Mouse (Mus musculus): Measurements from ENCODE around the gene Cpne1. TPM values are rescaled to one million over a fixed set of nuclear protein-coding genes. Genes with fewer than 3 reads are reported as not detected.
"Not testable (repeated sequence)": the region's sequence is repeated elsewhere in the genome, so short reads cannot be mapped to it uniquely, and the experiment has no call there.

Gene Cpne1
- polyA plus RNA-seq, 1 experiment = 78.8 TPM

- no peak for DNase-seq (ENCODE audit: low read depth)
- TF ChIP-seq CTCF (IDR thresholded peaks at IDR 0.05; ENCODE audit: borderline replicate concordance, extremely low read depth, insufficient read depth, insufficient read length) (no peak), POLR2A (IDR thresholded peaks at IDR 0.05; ENCODE audit: borderline replicate concordance, extremely low read depth, insufficient read depth, insufficient read length, poor library complexity, severe bottlenecking) (no peak)
These were observed 15.2 kb upstream of the Cpne1 start, which contains the start of gene Gm28036 for GRCm38 (mm10) chr2:156126992-156127391. Gm28036 (minus strand) TSS chr2:156127092.

GRCm38 (mm10) chr2:156123731-156124130, 12.0 kb upstream of the Cpne1 start:
- TF ChIP-seq POLR2A (IDR thresholded peaks at IDR 0.05; ENCODE audit: borderline replicate concordance, extremely low read depth, insufficient read depth, insufficient read length, poor library complexity, severe bottlenecking) (no peak), CTCF (IDR thresholded peaks at IDR 0.05; ENCODE audit: borderline replicate concordance, extremely low read depth, insufficient read depth, insufficient read length) (no peak)

GRCm38 (mm10) chr2:156119566-156119965, 7.8 kb upstream of the Cpne1 start:
- DNase-seq (ENCODE audit: low read depth) = no peak
- TF ChIP-seq CTCF (IDR thresholded peaks at IDR 0.05; ENCODE audit: borderline replicate concordance, extremely low read depth, insufficient read depth, insufficient read length) (no peak), POLR2A (IDR thresholded peaks at IDR 0.05; ENCODE audit: borderline replicate concordance, extremely low read depth, insufficient read depth, insufficient read length, poor library complexity, severe bottlenecking) (no peak)

More at GRCm38 (mm10) chr2:156123731-156124130, 12.0 kb upstream of the Cpne1 start:
- no peak for DNase-seq (ENCODE audit: low read depth)

- not testable (repeated sequence) for DNase-seq (ENCODE audit: low read depth)
These were observed 287 bp upstream of the Cpne1 start for GRCm38 (mm10) chr2:156112080-156112423.

GRCm38 (mm10) chr2:156110627-156111357, 973 bp downstream of the Cpne1 start:
- TF ChIP-seq CTCF (IDR thresholded peaks at IDR 0.05; ENCODE audit: borderline replicate concordance, extremely low read depth, insufficient read depth, insufficient read length) (no peak), POLR2A (IDR thresholded peaks at IDR 0.05; ENCODE audit: borderline replicate concordance, extremely low read depth, insufficient read depth, insufficient read length, poor library complexity, severe bottlenecking) (no peak)
- DNase-seq (ENCODE audit: low read depth) = peak; percentile 62

- TF ChIP-seq CTCF (IDR thresholded peaks at IDR 0.05; ENCODE audit: borderline replicate concordance, extremely low read depth, insufficient read depth, insufficient read length) = no peak
- TF ChIP-seq POLR2A (IDR thresholded peaks at IDR 0.05; ENCODE audit: borderline replicate concordance, extremely low read depth, insufficient read depth, insufficient read length, poor library complexity, severe bottlenecking) = no peak
- no peak for DNase-seq (ENCODE audit: low read depth)
These were observed 19.8 kb downstream of the Cpne1 start for GRCm38 (mm10) chr2:156091926-156092325.

GRCm38 (mm10) chr2:156089799-156090198, 22.0 kb downstream of the Cpne1 start:
- TF ChIP-seq POLR2A (IDR thresholded peaks at IDR 0.05; ENCODE audit: borderline replicate concordance, extremely low read depth, insufficient read depth, insufficient read length, poor library complexity, severe bottlenecking) (no peak), CTCF (IDR thresholded peaks at IDR 0.05; ENCODE audit: borderline replicate concordance, extremely low read depth, insufficient read depth, insufficient read length) (no peak)
- DNase-seq (ENCODE audit: low read depth) = peak; percentile 76

- TF ChIP-seq POLR2A (IDR thresholded peaks at IDR 0.05; ENCODE audit: borderline replicate concordance, extremely low read depth, insufficient read depth, insufficient read length, poor library complexity, severe bottlenecking) (no peak), CTCF (IDR thresholded peaks at IDR 0.05; ENCODE audit: borderline replicate concordance, extremely low read depth, insufficient read depth, insufficient read length) (no peak)
- no peak for DNase-seq (ENCODE audit: low read depth)
These were observed 24.2 kb downstream of the Cpne1 start for GRCm38 (mm10) chr2:156087391-156088110.

GRCm38 (mm10) chr2:156084541-156084940, 27.2 kb downstream of the Cpne1 start:
- DNase-seq (ENCODE audit: low read depth) = no peak
- TF ChIP-seq CTCF (IDR thresholded peaks at IDR 0.05; ENCODE audit: borderline replicate concordance, extremely low read depth, insufficient read depth, insufficient read length) (no peak), POLR2A (IDR thresholded peaks at IDR 0.05; ENCODE audit: borderline replicate concordance, extremely low read depth, insufficient read depth, insufficient read length, poor library complexity, severe bottlenecking) (no peak)

- TF ChIP-seq POLR2A (IDR thresholded peaks at IDR 0.05; ENCODE audit: borderline replicate concordance, extremely low read depth, insufficient read depth, insufficient read length, poor library complexity, severe bottlenecking) (no peak), CTCF (IDR thresholded peaks at IDR 0.05; ENCODE audit: borderline replicate concordance, extremely low read depth, insufficient read depth, insufficient read length) (no peak)
These were observed 31.4 kb downstream of the Cpne1 start for GRCm38 (mm10) chr2:156080391-156080790.

GRCm38 (mm10) chr2:156079674-156080073, 32.1 kb downstream of the Cpne1 start:
- DNase-seq (ENCODE audit: low read depth) = no peak
- TF ChIP-seq POLR2A (IDR thresholded peaks at IDR 0.05; ENCODE audit: borderline replicate concordance, extremely low read depth, insufficient read depth, insufficient read length, poor library complexity, severe bottlenecking) (no peak), CTCF (IDR thresholded peaks at IDR 0.05; ENCODE audit: borderline replicate concordance, extremely low read depth, insufficient read depth, insufficient read length) (no peak)

More at GRCm38 (mm10) chr2:156080391-156080790, 31.4 kb downstream of the Cpne1 start:
- no peak for DNase-seq (ENCODE audit: low read depth)

GRCm38 (mm10) chr2:156079183-156079560, 32.6 kb downstream of the Cpne1 start:
- TF ChIP-seq CTCF (IDR thresholded peaks at IDR 0.05; ENCODE audit: borderline replicate concordance, extremely low read depth, insufficient read depth, insufficient read length) (no peak), POLR2A (IDR thresholded peaks at IDR 0.05; ENCODE audit: borderline replicate concordance, extremely low read depth, insufficient read depth, insufficient read length, poor library complexity, severe bottlenecking) (no peak)
- no peak for DNase-seq (ENCODE audit: low read depth)

Data from brain, embryonic 14.5 days (tissue).